In the genomic region with DNA sequence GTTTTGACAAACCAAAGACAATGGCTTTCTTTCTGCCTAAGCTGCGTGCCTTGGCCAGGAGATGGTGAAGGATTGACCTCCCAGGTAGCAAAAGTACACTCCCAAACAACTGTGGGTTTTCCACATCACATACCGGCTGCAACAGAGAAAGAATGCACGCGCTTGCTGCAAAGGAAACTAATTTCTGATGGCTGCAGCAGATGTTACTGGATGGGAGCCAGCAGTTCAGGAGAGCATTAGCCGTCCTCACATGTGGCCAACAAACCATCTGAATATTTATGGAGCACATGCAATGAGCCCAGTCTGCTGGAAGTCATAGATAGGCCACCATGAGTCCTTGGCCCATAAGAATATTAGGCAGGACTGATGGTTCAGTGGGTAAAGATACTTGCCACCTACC, we compare ENCODE assay signal across 27 mouse cellular contexts. TPM values are rescaled to one million over a fixed set of nuclear protein-coding genes. Genes with fewer than 3 reads are reported as not detected.
DNase-seq lines count a peak whose midpoint lies in the region; ATAC-seq and TF ChIP-seq lines count a peak whose summit lies in the region.
"Had no signal": no experiment of that assay in that cellular context is flagged by ENCODE, and none has a peak within 500 bp of the region (broad histone marks: within the 10 kb centered on the region; RNA-seq: fewer than 3 reads in every experiment).

No protein-coding gene starts in this region.

- H3K27ac ChIP-seq in lung, embryonic 14.5 days (ENCODE audit: low read depth) = no peak overlapping the region
- no peak overlapping the region for H3K27ac ChIP-seq in neural tube, embryonic 11.5 days (ENCODE audit: low read depth, low read length)
- no peak overlapping the region for H3K27ac ChIP-seq in midbrain, embryonic 10.5 days (replicated peaks)
- H3K27ac ChIP-seq: forebrain, embryonic 12.5 days; hindbrain, embryonic 14.5 days; intestine, embryonic 15.5 days; stomach, postnatal 0 days had no signal

- H3K4me2 ChIP-seq in lung, embryonic 14.5 days = no peak overlapping the region
- no peak overlapping the region for H3K4me2 ChIP-seq in neural tube, embryonic 11.5 days (ENCODE audit: low read depth)
- H3K4me2 ChIP-seq: forebrain, embryonic 12.5 days; hindbrain, embryonic 14.5 days; intestine, embryonic 15.5 days had no signal

- intact Hi-C loops in heart, postnatal 25 days (cut with DNase I) = loop anchor here (5.0 kb wide), 1 partner anchor 1043 kb away; no protein-coding TSS in a partner anchor
- intact Hi-C loops in heart, postnatal 14 days (cut with DNase I) = loop anchor here (5.0 to 10.0 kb wide), 3 partner anchors 805 to 1215 kb away; no protein-coding TSS in a partner anchor

- WGBS in lung, embryonic 14.5 days = 30% methylated on average over 5 of the region's 5 CpGs
- 66% methylated on average over 5 of the region's 5 CpGs for WGBS in neural tube, embryonic 11.5 days
- WGBS in midbrain, embryonic 10.5 days = 86% methylated on average over 5 of the region's 5 CpGs

- no peaks in the 10 kb centered on the region for H3K9me3 ChIP-seq in lung, embryonic 14.5 days (ENCODE audit: low read depth, low read length)
- H3K9me3 ChIP-seq in neural tube, embryonic 11.5 days (ENCODE audit: control insufficient read depth, low read length) = no peaks in the 10 kb centered on the region
- no peaks in the 10 kb centered on the region for H3K9me3 ChIP-seq in midbrain, embryonic 10.5 days (replicated peaks)
- H3K9me3 ChIP-seq: forebrain, embryonic 12.5 days; G1E; intestine, embryonic 15.5 days; megakaryocyte, embryonic 14.5 days had no signal

- DNase-seq in heart, adult 11 months = peak; percentile 94
- DNase-seq in heart, postnatal 25 days (ENCODE audit: low spot score) = no peak
- peak; percentile 67 for DNase-seq in lung, embryonic 14.5 days
- no peak for DNase-seq in lung, postnatal 4 days
- peak; percentile 41 to 61 for DNase-seq in heart, postnatal 14 days
- peak; percentile 21 for DNase-seq in neural tube, embryonic 11.5 days (ENCODE audit: low spot score)
- no peak for DNase-seq in midbrain, embryonic 10.5 days (ENCODE audit: low spot score)
- no peak for DNase-seq in layer of hippocampus, adult 11-12 months (ENCODE audit: low spot score)
- DNase-seq: adrenal gland, postnatal 36 days; cerebellum, adult 18-20 months; cerebellum, postnatal 36 days; lung, postnatal 10 days; right cerebral cortex, postnatal 4 days had no signal

- no peaks in the 10 kb centered on the region for H3K27me3 ChIP-seq in lung, embryonic 14.5 days (ENCODE audit: insufficient read depth, low read length)
- H3K27me3 ChIP-seq in neural tube, embryonic 11.5 days (ENCODE audit: control insufficient read depth, insufficient read depth, low read length) = no peaks in the 10 kb centered on the region
- peaks cover under 1% of the 10 kb centered on the region for H3K27me3 ChIP-seq in midbrain, embryonic 10.5 days (ENCODE audit: low read depth, poor library complexity, severe bottlenecking)
- H3K27me3 ChIP-seq: forebrain, embryonic 12.5 days; intestine, embryonic 15.5 days had no signal

- peaks cover 5% of the 10 kb centered on the region; the same call in 1 of the 2 replicates for H3K4me1 ChIP-seq in lung, embryonic 14.5 days (ENCODE audit: insufficient read depth)
- no peaks in the 10 kb centered on the region for H3K4me1 ChIP-seq in neural tube, embryonic 11.5 days (ENCODE audit: control insufficient read depth, insufficient read depth, low read length)
- H3K4me1 ChIP-seq in midbrain, embryonic 10.5 days = no peaks in the 10 kb centered on the region
- H3K4me1 ChIP-seq: forebrain, embryonic 12.5 days; intestine, embryonic 15.5 days had no signal

- no peaks in the 10 kb centered on the region for H3K36me3 ChIP-seq in lung, embryonic 14.5 days (ENCODE audit: insufficient read depth)
- no peaks in the 10 kb centered on the region for H3K36me3 ChIP-seq in neural tube, embryonic 11.5 days (ENCODE audit: control insufficient read depth, insufficient read depth, low read length)
- no peaks in the 10 kb centered on the region for H3K36me3 ChIP-seq in midbrain, embryonic 10.5 days
- H3K36me3 ChIP-seq: forebrain, embryonic 12.5 days; G1E; intestine, embryonic 15.5 days had no signal

- peak; percentile 39; the same call in 1 of the 2 replicates for ATAC-seq in lung, embryonic 14.5 days (ENCODE audit: insufficient read depth)
- no peak for ATAC-seq in neural tube, embryonic 11.5 days (ENCODE audit: insufficient read depth, low FRiP score, low TSS enrichment)
- ATAC-seq: intestine, embryonic 15.5 days had no signal

- H3K9ac ChIP-seq in lung, embryonic 14.5 days = no peak overlapping the region
- no peak overlapping the region for H3K9ac ChIP-seq in neural tube, embryonic 11.5 days (ENCODE audit: low read length)
- H3K9ac ChIP-seq: forebrain, embryonic 12.5 days; hindbrain, embryonic 14.5 days; intestine, embryonic 15.5 days had no signal

- no peak for TF ChIP-seq CTCF in lung, embryonic 14.5 days (IDR thresholded peaks at IDR 0.05; ENCODE audit: low read depth)

- no peak overlapping the region for H3K4me3 ChIP-seq in lung, embryonic 14.5 days (ENCODE audit: low read depth, low read length)
- no peak overlapping the region for H3K4me3 ChIP-seq in neural tube, embryonic 11.5 days (ENCODE audit: low read depth, low read length)
- H3K4me3 ChIP-seq in midbrain, embryonic 10.5 days = no peak overlapping the region
- H3K4me3 ChIP-seq: forebrain, embryonic 12.5 days; intestine, embryonic 15.5 days; megakaryocyte, embryonic 14.5 days had no signal

RNA-seq across cellular contexts. Expression of gene Kctd12, which starts 7.4 kb away (rescaled TPM):
- total RNA-seq in heart, postnatal 25 days (2021) = 10 to 100 TPM; 20.3 to 23.7 TPM
- polyA plus RNA-seq in lung, embryonic 14.5 days (2014; fragmentation: Nextera tagmentation; extraction: Ambion mirVana) = 8.9 and 10.9 TPM in 2 replicates
- total RNA-seq in heart, postnatal 14 days (2021) = 10 to 100 TPM; 29.7 to 29.8 TPM
- polyA plus RNA-seq in neural tube, embryonic 11.5 days (2014; fragmentation: Nextera tagmentation; extraction: Ambion mirVana) = 9.3 and 14.3 TPM in 2 replicates
- 5.6 and 6.0 TPM in 2 replicates for polyA plus RNA-seq in midbrain, embryonic 10.5 days (2016; fragmentation: Nextera tagmentation; extraction: Ambion mirVana)

RNA-seq across cellular contexts. Expression of gene Acod1, which starts 56.9 kb away (rescaled TPM):
- not detected for total RNA-seq in heart, postnatal 25 days (2021)
- not detected in 2 replicates for polyA plus RNA-seq in lung, embryonic 14.5 days (2014; fragmentation: Nextera tagmentation; extraction: Ambion mirVana)
- total RNA-seq in heart, postnatal 14 days (2021) = under 1 TPM in 1 of 2 experiments, not detected in 1; 0.10 TPM
- polyA plus RNA-seq in neural tube, embryonic 11.5 days (2014; fragmentation: Nextera tagmentation; extraction: Ambion mirVana) = not detected in 2 replicates
- not detected in 2 replicates for polyA plus RNA-seq in midbrain, embryonic 10.5 days (2016; fragmentation: Nextera tagmentation; extraction: Ambion mirVana)
- total RNA-seq: adrenal gland, postnatal 36 days; gastrocnemius, postnatal 36 days; layer of hippocampus, adult 8-10 months; left cerebral cortex, adult 8-10 months; midbrain, postnatal 0 days had no signal
- polyA plus RNA-seq: G1E; heart, embryonic 16.5 days; hindbrain, embryonic 14.5 days; kidney, embryonic 14.5 days; limb, embryonic 11.5 days; liver, embryonic 16.5 days; midbrain, postnatal 0 days; stomach, postnatal 0 days had no signal

Comparison
In these comparisons a context has a peak if more than half of its experiments do, and no peak if none do; other contexts are left out.
1. DNase-seq: peak in heart, adult 11 months (single experiment), lung, embryonic 14.5 days (single experiment), heart, postnatal 14 days (2 of 2) and neural tube, embryonic 11.5 days (single experiment); none in heart, postnatal 25 days (single experiment), lung, postnatal 4 days (0 of 2), midbrain, embryonic 10.5 days (single experiment) and layer of hippocampus, adult 11-12 months (single experiment).